Mouse (Mus musculus): ENCODE data around the gene Gm42420. TPM values are rescaled to one million over a fixed set of nuclear protein-coding genes. Genes with fewer than 3 reads are reported as not detected.
A peak's percentile ranks its signal among the peaks of the same experiment; 100 is the strongest.

Gene Gm42420
- polyA plus RNA-seq, 1 experiment: 1.9 TPM

GRCm38 (mm10) chr6:39548030-39548429, 37.5 kb upstream of the Gm42420 start:
- no peak for TF ChIP-seq CTCF (IDR thresholded peaks at IDR 0.05; ENCODE audit: extremely low read depth, insufficient read depth, low read length)
- TF ChIP-seq POLR2A (IDR thresholded peaks at IDR 0.05; ENCODE audit: extremely low read depth, insufficient read depth, low read length): no peak
- Histone ChIP-seq H3K4me1 (ENCODE audit: control insufficient read depth, insufficient read depth, low read length) (peaks cover 2% of the 10 kb centered on the region), H3K27ac (ENCODE audit: insufficient read depth, low read length) (no peak overlapping the region)

GRCm38 (mm10) chr6:39551981-39552636, 33.4 kb upstream of the Gm42420 start:
- Histone ChIP-seq H3K27ac (ENCODE audit: insufficient read depth, low read length) (no peak overlapping the region), H3K4me3 (ENCODE audit: insufficient read depth, low read length) (no peak overlapping the region), H3K4me1 (ENCODE audit: control insufficient read depth, insufficient read depth, low read length) (peaks cover 4% of the 10 kb centered on the region)
- TF ChIP-seq POLR2A (IDR thresholded peaks at IDR 0.05; ENCODE audit: extremely low read depth, insufficient read depth, low read length) (no peak), CTCF (IDR thresholded peaks at IDR 0.05; ENCODE audit: extremely low read depth, insufficient read depth, low read length) (no peak)

More at GRCm38 (mm10) chr6:39548030-39548429, 37.5 kb upstream of the Gm42420 start:
- H3K4me3 ChIP-seq (ENCODE audit: insufficient read depth, low read length): no peak overlapping the region

- TF ChIP-seq POLR2A (IDR thresholded peaks at IDR 0.05; ENCODE audit: extremely low read depth, insufficient read depth, low read length) (no peak), CTCF (IDR thresholded peaks at IDR 0.05; ENCODE audit: extremely low read depth, insufficient read depth, low read length) (no peak)
- peak overlapping the region; percentile 12; the same call in 1 of the 2 replicates for H3K4me3 ChIP-seq (ENCODE audit: insufficient read depth, low read length)
- H3K4me1 ChIP-seq (ENCODE audit: control insufficient read depth, insufficient read depth, low read length): peaks cover 2% of the 10 kb centered on the region
- H3K27ac ChIP-seq (ENCODE audit: insufficient read depth, low read length): no peak overlapping the region
These were observed 30.5 kb upstream of the Gm42420 start for GRCm38 (mm10) chr6:39554888-39555647.

- no peak for TF ChIP-seq POLR2A (IDR thresholded peaks at IDR 0.05; ENCODE audit: extremely low read depth, insufficient read depth, low read length)
- TF ChIP-seq CTCF (IDR thresholded peaks at IDR 0.05; ENCODE audit: extremely low read depth, insufficient read depth, low read length): no peak
- Histone ChIP-seq H3K4me1 (ENCODE audit: control insufficient read depth, insufficient read depth, low read length) (peaks cover 2% of the 10 kb centered on the region), H3K4me3 (ENCODE audit: insufficient read depth, low read length) (peak overlapping the region; percentile 12; the same call in 1 of the 2 replicates), H3K27ac (ENCODE audit: insufficient read depth, low read length) (no peak overlapping the region)
These were observed 30.0 kb upstream of the Gm42420 start for GRCm38 (mm10) chr6:39555648-39555945.

GRCm38 (mm10) chr6:39556900-39557659, 28.5 kb upstream of the Gm42420 start:
- Histone ChIP-seq H3K4me1 (ENCODE audit: control insufficient read depth, insufficient read depth, low read length) (peaks cover 2% of the 10 kb centered on the region), H3K4me3 (ENCODE audit: insufficient read depth, low read length) (peak overlapping the region; percentile 44), H3K27ac (ENCODE audit: insufficient read depth, low read length) (peak overlapping the region; percentile 48; the same call in 1 of the 2 replicates)
- TF ChIP-seq CTCF (IDR thresholded peaks at IDR 0.05; ENCODE audit: extremely low read depth, insufficient read depth, low read length) (no peak), POLR2A (IDR thresholded peaks at IDR 0.05; ENCODE audit: extremely low read depth, insufficient read depth, low read length) (no peak)

- no peak for TF ChIP-seq CTCF (IDR thresholded peaks at IDR 0.05; ENCODE audit: extremely low read depth, insufficient read depth, low read length)
- TF ChIP-seq POLR2A (IDR thresholded peaks at IDR 0.05; ENCODE audit: extremely low read depth, insufficient read depth, low read length): 0 out of 2 replicates have a peak, but pooled peaks have one; percentile 17
- Histone ChIP-seq H3K4me1 (ENCODE audit: control insufficient read depth, insufficient read depth, low read length) (peaks cover 2% of the 10 kb centered on the region), H3K4me3 (ENCODE audit: insufficient read depth, low read length) (peak within 1 kb of the TSS; percentile 44), H3K27ac (ENCODE audit: insufficient read depth, low read length) (peak within 1 kb of the TSS; percentile 48)
These were observed 27.8 kb upstream of the Gm42420 start, which contains the start of gene Dennd2a for GRCm38 (mm10) chr6:39557723-39558261. Dennd2a (minus strand) TSS chr6:39557867.

- Histone ChIP-seq H3K4me1 (ENCODE audit: control insufficient read depth, insufficient read depth, low read length) (peaks cover 2% of the 10 kb centered on the region), H3K4me3 (ENCODE audit: insufficient read depth, low read length) (no peak overlapping the region), H3K27ac (ENCODE audit: insufficient read depth, low read length) (no peak overlapping the region)
- TF ChIP-seq CTCF (IDR thresholded peaks at IDR 0.05; ENCODE audit: extremely low read depth, insufficient read depth, low read length): no peak
- no peak for TF ChIP-seq POLR2A (IDR thresholded peaks at IDR 0.05; ENCODE audit: extremely low read depth, insufficient read depth, low read length)
These were observed 26.1 kb upstream of the Gm42420 start for GRCm38 (mm10) chr6:39559276-39559939.

GRCm38 (mm10) chr6:39562166-39563015, 23.2 kb upstream of the Gm42420 start:
- no peaks in the 10 kb centered on the region; the same call in 1 of the 2 replicates for H3K4me1 ChIP-seq (ENCODE audit: control insufficient read depth, insufficient read depth, low read length)
- H3K4me3 ChIP-seq (ENCODE audit: insufficient read depth, low read length): no peak overlapping the region
- no peak overlapping the region for H3K27ac ChIP-seq (ENCODE audit: insufficient read depth, low read length)
- TF ChIP-seq POLR2A (IDR thresholded peaks at IDR 0.05; ENCODE audit: extremely low read depth, insufficient read depth, low read length) (no peak), CTCF (IDR thresholded peaks at IDR 0.05; ENCODE audit: extremely low read depth, insufficient read depth, low read length) (peak; percentile 81)
